Mouse (Mus musculus): ENCODE measurements around the gene Prokr1. TPM values are rescaled to one million over a fixed set of nuclear protein-coding genes. Genes with fewer than 3 reads are reported as not detected.
"Not testable (repeated sequence)": the region's sequence is repeated elsewhere in the genome, so short reads cannot be mapped to it uniquely, and the experiment has no call there.

Gene Prokr1
- total RNA-seq, 2 experiments from 2014 or later: 0.73 to 0.84 TPM

DNA sequence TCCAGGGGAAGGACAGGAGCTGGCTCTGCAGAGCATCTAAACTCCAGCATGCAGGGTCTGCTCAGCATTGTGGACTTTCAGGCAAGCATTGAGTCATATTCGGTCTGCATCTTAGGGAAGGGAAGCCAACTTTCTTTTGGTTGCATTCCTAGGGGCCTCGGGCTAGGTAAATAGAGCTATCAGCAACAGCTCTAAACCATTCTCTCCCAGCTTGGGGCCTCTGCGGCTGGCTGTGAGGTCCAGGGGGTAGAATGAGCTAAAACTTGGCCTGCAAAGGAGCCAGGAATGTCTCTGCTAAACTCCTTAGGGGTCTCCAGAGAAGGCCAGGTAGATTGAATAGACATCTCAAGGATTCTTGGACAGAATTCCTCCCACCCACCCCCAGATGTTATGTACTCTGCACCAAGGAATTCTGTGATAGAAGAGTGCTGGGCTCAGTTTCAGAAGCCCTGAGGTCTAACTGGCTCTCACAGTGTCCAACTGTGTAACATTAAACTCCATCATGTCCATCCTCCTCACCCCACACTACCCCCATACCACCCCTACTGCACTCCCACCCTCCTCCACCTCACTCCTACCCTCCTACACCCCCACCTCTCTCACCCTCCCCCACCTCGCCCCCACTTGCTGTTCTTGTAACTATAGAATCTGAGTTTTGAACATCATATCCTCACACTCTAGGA is 13.8 kb downstream of the Prokr1 start:
- DNase-seq (ENCODE audit: low spot score): no peak
- intact Hi-C loops (cut with DNase I): no loop called here

DNA sequence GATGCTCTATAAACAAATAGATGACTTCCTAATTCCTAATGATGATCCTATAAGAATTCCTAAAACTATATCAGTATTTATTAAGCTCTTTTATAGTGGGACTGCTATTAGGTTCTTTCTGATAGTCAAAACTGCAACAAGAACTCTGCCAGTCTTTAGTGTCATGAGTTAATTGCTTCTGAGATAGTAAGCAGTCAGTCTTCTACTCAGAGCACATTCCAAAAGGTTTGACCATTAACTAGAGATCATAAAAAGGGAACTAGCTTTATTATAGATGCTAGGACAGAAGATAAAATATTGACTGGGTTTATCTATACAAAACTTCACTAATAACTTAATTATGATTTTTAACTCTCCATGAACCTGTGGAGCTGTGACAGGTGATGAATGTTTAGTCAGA is 18.7 kb downstream of the Prokr1 start:
- intact Hi-C loops (cut with DNase I); DNase-seq (ENCODE audit: low spot score): not testable (repeated sequence)

DNA sequence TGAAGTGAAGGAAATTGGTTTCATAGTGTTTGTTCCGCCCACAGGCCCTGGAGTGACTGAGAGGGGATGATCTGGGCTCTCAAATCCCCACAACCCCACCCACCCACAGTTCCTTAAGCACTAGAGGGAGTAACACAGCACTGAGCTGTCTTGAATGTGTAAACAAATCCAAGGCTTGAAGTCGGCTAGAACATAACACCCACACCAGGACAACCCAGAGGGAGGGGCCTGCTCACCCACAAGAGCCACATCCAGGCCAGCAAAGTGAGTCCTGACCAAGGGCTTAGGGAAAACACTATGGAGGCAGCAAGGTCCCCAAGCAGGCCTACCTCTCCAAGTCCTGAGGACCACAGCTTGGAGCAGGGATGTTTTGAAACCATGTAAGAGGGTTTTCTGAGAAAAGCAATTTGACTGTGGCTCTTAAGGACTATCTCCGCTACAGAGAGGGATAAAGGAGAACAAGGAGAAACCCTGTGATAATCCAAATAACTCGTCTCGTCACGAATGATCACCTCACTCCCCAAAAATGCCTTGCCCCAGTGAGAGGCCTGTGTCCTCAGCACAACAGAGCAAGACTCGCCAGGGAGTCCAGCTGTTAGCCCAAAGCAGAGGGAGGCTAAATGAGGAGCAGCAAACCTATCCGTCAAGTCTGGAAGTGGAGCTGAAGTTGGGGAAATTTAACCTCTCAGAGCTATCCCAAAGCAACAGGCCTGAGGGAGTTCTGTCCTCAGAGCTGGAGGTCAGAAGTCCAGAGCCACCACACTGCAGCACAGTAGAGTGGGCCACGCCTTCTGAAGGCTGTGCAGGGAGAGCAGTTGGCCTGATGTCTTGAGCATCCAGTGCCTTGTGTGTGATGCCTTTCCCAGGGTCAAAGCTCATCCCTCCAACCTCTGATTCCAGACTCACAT is 22.6 kb downstream of the Prokr1 start:
- intact Hi-C loops (cut with DNase I): no loop called here
- no peak for DNase-seq (ENCODE audit: low spot score)

DNA sequence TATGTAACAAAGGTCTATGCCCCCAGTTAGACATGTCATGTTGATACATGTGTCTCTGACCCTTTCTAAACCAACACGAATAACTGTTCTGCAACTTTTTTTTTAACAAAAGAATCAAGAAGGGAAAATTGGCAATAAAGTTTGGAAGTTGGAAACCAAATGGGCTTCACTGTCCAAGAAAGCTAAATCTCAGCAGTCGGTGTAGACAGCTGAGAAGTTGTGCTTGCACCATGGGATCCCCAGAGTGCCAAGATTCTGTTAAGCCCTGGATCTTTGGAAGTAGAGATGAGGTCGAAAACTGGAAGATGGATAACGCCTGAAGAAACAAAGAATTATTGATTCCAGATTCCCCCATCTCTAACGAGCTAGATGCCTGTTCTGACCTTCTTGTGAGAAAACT is 25.4 kb downstream of the Prokr1 start:
- intact Hi-C loops (cut with DNase I): no loop called here

DNA sequence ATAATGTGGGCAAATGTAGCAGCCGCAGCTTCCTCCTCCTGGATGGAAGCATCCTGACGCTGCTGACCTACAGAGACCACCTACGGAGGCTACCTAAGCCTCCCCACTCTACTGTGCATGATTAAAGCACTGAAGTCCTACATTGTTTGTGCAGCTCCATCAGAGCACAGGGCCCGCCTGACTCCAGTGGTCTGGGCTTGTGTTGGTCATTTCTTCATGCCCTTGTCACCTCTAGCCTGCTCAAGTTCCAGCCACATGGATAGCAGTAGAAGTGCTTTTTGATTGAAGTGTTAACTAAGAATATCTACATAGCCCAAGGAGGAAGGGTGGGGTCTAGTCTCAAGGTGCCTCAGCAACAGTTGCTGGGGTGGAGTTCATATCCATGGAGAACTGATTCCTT is 26.2 kb downstream of the Prokr1 start:
- DNase-seq (ENCODE audit: low spot score): no peak

More for the DNA sequence above, 25.4 kb downstream of the Prokr1 start:
- DNase-seq (ENCODE audit: low spot score): no peak

DNA sequence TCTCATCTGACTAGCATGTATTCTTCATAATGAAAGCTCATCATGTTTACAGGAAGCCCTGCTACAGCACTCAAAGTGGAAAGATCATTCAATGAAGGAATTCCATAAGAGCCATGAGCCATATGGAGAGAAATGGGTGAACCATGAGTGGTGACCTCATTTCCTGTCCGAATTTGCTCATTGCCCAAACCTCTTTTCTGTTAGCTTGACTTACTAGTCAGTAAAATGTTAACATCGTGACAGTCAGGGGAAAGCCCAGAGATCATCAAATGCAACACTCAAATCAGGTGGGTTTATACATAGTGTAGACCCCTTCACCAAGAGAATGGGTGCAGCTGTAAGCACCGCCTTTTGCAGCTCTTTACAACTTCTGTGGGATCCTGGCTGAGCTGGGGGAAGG is 36.8 kb downstream of the Prokr1 start:
- intact Hi-C loops (cut with DNase I): no loop called here
- DNase-seq (ENCODE audit: low spot score): no peak

More for the DNA sequence above, 26.2 kb downstream of the Prokr1 start:
- intact Hi-C loops (cut with DNase I): no loop called here

DNA sequence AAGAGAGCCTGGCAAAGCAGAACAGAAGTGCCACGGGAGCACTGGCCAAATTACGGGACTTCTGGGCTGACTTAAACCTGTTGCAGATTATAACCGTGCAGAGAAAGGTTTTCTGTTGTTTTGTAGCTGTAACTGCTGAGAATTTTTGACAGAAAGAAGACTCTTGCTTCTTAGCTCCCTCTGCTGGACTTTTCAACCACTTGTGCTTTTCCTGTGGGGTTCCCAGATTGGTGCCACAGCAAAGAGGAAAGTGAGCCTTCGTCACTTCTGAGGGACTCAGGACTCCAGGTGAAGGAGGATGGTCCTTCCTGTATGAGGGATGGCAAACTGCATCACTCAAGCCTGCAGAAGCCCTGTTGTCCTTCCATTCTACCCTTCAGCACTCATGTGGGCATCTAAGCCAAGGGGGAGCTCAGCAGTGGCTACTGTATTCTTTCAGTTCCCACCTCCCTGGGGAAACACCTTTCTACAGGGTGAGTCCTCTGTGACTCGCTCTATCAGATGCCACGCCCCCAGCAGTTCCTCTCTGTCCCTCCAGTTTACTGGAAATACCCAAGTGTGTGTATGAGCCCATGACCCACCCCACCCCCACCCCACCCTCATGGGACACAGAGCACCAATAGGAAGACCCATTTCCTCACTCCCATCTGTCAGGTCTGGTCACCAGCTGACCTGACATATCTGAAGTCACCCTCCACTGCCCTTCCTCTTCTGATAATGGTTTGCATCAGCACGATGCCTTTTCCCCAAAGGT is 38.3 kb downstream of the Prokr1 start:
- intact Hi-C loops (cut with DNase I): no loop called here
- DNase-seq (ENCODE audit: low spot score): no peak

DNA sequence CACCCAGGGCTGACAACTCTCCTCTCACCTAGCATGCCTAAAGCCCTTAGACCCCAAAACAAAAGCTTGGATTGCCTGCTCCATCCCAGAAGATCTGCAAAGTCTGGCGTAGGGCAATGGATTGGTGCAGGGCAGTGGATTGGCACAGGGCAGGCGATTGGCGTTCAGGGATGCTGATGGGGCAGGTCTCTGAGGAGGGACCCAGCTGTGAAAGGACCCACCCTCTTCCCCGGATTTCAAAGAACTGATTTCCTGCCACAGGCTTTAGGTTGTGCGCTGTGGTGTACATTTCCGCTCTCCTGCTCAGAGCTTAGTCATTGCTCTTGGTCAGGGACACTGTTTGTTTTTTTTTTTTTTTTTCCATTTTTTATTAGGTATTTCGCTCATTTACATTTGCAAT is 42.7 kb downstream of the Prokr1 start:
- intact Hi-C loops (cut with DNase I): no loop called here
- DNase-seq (ENCODE audit: low spot score): no peak

DNA sequence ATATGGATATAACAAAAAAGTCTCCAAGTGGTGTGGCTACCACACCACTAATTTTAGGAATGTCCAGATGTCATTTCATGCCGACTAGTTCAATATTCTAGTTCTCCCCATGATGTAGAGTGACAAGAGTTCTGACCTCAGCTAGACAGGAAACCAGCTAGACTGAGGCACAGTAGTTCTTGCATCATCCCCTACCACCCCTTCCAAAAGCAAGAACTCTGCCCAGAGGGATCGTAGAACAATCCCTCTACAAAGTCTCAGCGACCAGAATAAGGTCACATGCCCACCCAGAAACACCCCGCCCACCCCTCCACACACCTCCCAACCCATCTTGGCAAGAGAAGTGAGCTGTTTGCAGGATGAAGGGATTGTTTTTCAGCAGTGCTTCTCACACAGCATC is 43.1 kb downstream of the Prokr1 start:
- intact Hi-C loops (cut with DNase I): no loop called here
- no peak for DNase-seq (ENCODE audit: low spot score)

DNA sequence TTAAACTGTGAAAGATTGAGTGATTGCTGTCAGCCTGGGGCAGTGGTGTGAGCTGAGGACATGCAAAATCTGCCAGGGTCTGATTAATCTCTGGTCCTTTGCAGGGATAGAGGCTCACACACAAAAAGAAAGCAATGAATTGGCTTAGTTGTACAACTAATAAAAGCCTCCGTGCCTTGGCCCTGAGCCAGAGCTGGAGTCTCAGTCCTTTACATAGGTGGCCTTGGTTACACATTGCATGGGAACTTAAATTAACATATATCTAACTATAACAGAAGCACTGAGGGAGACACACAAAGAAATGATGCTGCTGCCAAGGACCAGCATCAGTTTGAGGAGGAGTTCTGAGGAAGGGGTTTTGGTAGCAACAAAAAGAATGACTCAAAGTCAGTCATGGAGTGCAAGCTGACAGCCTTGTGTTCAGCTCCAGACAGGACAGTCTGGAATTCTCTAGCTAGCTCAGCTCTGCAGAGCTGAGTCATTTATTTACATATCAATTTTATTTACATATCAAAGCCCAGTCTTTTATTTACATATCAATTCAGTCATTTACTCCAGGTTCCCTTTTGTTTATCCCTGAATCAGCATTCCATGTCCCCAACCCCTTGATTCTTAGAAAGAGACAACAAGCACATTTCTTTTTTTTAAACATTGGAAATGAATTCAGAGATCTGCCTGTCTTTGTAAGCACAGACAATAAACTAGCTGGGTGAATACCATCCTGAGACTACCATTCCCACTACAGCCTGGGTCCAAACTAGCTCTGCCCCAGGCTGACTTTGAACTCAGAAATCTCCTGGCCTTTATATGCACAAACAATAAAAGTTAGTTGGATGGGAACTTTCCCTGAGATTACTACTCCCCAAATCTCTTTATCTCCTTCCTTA is 45.0 kb downstream of the Prokr1 start:
- intact Hi-C loops (cut with DNase I): no loop called here
- DNase-seq (ENCODE audit: low spot score): no peak

DNA sequence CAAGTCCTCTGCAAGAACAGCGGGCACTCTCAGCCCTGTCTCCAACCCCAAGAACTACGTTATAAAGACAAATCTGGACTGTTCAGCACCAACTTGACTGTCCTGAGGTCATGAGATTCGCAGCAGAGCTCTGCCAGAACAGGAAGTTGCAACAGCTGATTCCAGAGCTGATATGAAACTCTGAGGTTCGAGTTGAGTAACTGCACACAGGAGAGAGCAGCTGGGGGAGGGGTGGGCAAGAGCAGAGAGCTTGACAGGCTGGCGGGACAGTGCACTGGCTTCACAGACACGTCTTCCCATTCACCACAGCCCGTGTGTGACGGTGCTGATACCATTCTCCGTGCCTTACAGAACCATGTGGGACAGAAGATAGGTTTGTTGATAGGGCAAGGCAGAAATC is 48.5 kb downstream of the Prokr1 start:
- intact Hi-C loops (cut with DNase I): no loop called here
- no peak for DNase-seq (ENCODE audit: low spot score)

DNA sequence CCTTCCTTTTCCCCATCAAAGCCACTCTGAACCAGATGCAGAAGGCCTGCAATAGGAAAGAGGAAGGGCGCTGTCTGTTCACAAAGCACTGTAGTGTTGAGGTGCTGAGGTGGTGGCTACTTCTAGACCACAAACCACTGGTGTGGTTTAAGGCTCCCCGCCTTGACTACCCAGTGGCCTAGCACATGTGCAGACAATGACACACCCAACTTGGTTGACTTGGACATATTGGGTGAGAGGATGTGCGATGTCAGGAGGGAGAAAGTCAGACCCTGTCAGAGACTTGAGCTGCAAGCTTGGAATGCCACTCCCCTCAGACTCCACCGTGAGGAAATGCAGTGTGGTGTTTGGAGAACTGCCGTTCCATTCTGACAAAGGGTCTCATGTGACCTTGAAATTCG is 49.4 kb downstream of the Prokr1 start:
- DNase-seq (ENCODE audit: low spot score): no peak
- intact Hi-C loops (cut with DNase I): no loop called here

DNA sequence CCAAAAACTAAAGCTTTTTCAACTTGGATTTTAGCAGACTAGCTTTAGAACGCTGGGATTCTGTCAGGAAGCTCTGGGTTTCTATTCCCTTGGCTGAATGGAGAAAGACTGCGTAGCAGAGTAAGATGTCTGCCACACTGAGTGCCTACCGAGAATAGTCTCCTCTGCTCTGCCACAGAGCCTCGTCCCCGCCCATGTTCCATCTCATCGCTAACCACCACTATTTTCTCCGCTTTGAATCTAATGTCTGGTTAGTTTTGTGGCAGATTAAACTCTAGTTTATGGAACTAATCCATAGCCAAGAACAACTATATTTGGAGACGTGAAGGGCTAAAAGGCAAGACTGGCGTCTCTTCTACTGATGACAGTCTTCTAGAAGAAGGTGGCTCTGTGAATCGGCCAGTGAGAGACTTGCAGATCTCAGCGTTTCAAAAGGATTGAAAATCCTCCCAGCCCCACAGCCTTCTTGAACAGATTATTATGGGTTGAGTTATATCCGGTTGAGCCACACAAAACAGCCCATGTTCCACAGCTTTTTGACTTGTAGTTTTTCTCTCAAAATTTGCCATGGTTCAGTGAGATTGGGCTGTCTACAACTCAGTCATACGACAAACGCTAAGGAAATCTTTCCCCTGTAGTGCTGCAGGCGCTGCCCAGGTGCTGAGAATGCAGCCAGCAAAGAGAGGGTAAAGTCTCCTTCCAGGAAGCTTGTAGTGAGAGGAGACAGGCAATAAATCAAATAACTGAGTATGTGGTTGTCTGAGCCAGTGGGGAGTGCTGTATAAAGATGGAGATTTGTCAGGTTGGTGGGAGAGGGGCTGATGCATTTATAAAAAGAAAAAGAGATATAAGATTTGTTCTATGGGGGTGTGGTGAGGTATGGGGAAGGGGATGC is 51.9 kb downstream of the Prokr1 start:
- intact Hi-C loops (cut with DNase I): no loop called here
- DNase-seq (ENCODE audit: low spot score): no peak

DNA sequence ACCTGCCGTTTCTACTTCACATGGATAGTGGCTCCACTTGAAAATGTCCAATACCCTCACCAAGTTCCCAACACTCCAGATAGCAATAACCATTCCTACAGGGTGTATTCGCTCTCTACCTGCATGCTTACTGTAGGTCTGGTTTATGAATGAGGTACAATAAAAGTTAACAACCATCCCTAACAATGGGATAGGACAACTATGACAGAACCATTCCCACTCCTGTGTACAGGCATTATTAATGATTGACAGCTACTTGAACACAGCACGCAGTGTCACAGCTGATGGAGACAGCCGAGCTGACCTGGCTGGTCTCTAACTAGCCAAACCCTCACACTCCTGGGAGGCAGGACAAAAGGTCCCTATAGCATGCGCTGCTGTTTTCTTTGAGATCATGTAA is 52.9 kb downstream of the Prokr1 start:
- intact Hi-C loops (cut with DNase I): no loop called here
- no peak for DNase-seq (ENCODE audit: low spot score)

DNA sequence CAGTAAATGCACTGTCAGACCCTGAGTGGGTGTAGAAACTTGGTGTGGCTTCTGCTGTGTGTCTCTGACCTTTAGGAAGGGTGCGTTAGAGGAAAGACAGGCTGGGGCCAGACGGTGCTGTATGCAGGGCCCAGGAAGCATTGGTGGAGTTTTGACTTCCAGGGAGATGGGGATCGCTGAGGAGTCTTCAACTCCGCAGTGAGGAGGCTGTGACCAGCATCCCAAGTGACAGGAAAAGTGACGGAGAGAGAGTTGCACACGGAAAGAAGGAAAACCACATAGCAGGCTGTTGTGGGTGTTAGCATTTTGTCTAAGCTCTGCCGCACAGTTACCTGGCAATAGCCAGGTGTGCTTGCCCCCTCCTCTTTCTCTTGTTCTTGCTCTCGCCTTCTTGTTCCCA is 54.3 kb downstream of the Prokr1 start:
- no peak for DNase-seq (ENCODE audit: low spot score)
- intact Hi-C loops (cut with DNase I): no loop called here

DNA sequence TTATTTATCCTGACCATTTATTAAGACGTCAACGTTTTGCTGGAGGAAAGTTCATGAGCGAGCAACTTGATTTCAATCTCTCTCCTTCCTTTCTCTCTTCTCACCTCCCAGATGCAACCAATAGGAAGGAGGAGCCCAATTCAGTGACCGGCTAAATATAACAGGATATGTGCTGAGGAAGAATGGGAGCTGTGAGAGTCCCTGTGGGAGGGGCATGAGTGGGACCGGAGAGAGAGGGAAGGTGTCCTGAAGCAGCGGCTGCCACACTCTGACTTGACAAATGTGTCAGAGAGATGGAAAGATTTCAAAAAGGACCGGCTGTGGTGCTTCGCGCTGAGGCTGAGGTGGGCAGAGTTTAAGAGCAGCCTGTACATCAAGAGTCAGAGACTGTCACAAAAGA is 54.9 kb downstream of the Prokr1 start:
- intact Hi-C loops (cut with DNase I): no loop called here

DNA sequence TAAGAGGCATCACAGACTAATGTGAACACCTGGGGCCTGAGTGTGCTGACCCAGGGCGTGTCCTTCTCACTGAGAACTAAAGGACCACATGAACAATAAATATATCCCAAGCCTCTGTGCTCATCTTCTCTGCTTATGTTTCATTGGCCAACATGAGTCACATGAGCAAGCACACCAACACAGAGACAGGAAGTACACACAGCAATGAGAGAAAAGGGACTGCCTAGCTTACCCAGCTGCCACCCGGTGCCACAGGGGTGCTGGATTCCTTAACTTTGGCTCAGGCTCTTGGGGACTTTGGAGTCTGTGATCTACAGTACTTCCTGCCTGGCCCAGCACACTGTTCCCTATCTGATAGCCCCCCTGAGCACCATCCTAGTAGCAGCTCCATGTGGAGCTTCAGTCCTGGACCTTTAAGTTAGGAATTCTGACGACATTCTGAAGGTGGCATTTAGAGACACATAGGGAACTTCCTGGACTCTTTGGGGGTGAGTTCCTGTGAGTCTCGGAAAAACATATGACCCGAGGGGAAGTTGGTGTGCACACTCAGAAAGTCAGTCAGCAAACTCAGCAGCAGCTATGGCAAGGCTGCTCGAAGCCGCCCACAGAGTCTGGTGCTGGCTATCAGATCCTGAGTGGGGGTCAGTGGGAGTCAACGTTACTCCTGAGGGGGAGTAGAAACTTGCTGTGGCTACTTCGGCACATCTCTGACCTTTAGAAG is 55.5 kb downstream of the Prokr1 start:
- no peak for DNase-seq (ENCODE audit: low spot score)
- intact Hi-C loops (cut with DNase I): no loop called here

More for the DNA sequence above, 54.9 kb downstream of the Prokr1 start:
- no peak for DNase-seq (ENCODE audit: low spot score)

All from heart, postnatal 25 days (tissue).